Mouse (Mus musculus) heart, postnatal 14 days (tissue): Measurements from ENCODE around the gene Iqcf3. TPM values are rescaled to one million over a fixed set of nuclear protein-coding genes. Genes with fewer than 3 reads are reported as not detected.

ENCODE experiments used
- DNase-seq, 2 experiments: peaks; one replicate each; pipeline ENCODE4 v3.0.0; 2021 to 2022
- intact Hi-C: fragments of 180-260 bp; cut with DNase I; formaldehyde crosslinking; loops from one replicate; pipeline ENCODE4 v1.15.1; 2025
- total RNA-seq, 2 experiments: library from RNA; stranded (reverse); gene quantifications; 2 replicates each; pipeline ENCODE4 v1.2.3; 2021

Gene Iqcf3
- total RNA-seq, 2 experiments from 2014 or later, result not detected

GRCm38 (mm10) chr9:106457163-106457559 is 104.3 kb downstream of the Iqcf3 start:
- no peak for DNase-seq
- intact Hi-C loops, result no loop called here

DNA sequence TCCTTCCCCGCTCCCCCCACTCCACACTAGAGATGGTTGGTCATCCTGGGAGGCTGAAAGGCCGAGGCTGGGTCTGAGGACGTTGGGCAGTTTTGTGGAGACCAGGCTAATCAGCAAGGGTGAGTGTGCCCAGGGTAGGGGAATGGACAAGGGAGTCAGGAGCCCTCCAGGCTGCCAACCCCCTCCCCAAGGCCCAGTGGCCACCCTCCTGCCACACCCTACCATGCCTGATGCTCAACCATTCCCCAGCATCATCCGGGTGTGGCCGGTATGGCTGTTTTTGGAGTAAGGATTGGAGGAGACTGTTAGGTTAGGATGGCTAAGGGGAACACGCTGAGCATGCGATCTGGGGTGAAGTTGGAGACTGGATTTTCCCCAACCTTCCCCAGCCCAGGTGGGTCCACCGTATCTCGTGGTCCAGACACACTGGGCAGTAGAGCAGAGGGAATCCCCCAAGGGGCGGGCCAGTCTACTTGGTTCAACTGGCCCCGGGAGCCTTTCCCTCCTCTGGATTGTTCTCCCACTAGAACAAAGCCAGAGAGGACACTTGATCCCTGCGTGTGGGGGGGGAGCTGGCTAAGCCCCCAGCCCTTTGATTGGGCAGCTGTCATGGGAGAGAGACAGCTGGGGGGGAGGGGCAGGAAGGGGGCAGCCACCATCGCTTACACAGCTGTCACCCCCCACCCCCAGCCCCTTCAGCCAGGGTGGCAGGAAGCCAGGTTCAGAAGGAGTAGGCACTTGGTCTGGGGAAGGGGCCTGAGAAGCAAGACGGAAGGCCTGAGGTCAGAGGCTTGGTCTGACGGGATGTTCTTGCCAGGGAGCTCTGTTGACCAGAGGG is 104.9 kb downstream of the Iqcf3 start:
- intact Hi-C loops, result no loop called here
- no peak for DNase-seq

DNA sequence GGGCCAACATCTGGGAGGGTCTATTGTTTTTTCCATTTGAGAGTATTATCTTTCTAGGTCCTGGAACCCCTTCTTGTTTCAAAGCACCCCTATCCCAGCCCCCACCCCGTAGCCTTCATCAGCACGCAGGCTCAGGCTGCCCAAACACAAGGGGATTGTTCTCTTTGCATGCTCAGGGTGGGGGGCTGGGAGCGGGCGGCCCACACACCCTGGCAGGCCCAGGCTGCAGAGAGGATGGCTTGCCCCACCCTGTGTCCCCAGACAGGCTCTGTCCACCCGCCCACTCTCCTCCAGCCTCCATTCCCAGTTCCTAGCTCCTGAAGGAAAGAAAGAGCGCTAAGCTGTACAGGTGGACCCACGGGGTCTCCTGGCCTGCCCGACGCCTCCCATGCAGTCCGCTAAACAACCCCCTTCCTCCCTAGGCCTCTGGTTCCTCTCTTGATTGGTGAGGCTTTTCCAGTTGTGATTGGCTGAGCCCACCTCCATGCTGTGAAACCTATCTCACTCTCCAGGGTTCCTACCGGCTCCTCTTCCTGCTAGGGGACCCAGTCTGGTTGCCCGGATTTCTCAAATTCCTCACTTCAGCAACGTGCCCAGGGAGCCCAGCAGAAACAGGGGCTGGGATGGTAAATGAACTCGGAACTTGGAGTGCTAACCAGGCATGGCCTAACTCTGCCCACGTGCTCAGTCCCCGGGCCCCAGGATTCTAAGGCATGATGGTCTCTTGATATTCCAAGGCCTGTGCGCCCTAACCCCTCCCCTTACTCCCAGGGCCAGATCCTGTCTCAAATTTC is 106.3 kb downstream of the Iqcf3 start:
- intact Hi-C loops, result no loop called here

DNA sequence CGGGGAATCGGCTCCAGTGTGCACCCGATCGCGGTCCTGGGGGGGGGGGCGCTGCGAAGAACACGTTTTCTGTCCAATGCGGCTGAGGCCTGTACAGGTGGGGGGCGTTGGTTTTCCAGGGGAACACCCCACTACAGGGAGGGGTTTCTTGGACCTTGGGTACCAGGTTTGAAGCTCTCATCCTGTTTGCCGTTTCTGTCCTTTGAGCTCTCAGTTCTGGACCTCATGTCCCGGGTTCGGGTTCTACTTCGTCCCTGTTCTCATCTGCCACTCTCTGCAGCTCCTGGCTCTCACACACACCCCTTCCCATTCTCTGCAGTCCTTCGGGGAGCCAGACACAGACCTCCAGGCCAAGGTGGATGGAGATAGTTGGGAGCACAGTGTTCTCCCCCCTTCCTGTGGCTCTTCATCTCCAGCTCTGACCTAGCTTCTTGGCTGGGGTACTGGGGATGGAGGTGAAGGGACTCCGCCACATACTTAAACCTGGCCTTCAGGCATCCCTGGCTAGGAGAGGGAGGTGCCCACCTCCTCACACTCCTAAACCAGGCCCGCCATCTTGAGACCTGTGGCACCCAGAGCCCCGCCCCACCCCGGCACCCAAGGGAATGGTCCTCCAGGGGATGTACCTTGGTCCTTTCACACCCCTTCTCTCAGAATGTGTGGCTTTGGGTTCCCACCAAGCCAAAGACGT is 107.2 kb downstream of the Iqcf3 start:
- no peak for DNase-seq
- intact Hi-C loops, result no loop called here

More for the DNA sequence above, 106.3 kb downstream of the Iqcf3 start:
- DNase-seq, result no peak

GRCm38 (mm10) chr9:106453271-106454070 is 108.0 kb downstream of the Iqcf3 start, which contains the start of gene Pcbp4:
Gene Pcbp4 (plus strand): TSS chr9:106453291.
- peak; percentile 74 to 76 for DNase-seq
- intact Hi-C loops, result no loop called here

Other genes with a start within 250 kb of the Iqcf3 start
- gene Dusp7, start 193.0 kb downstream of the Iqcf3 start, total RNA-seq, result 10 to 100 TPM; 53.2 to 53.9 TPM
- gene Rpl29, start 132.2 kb downstream of the Iqcf3 start, total RNA-seq, result 100 to 1,000 TPM; 307 to 348 TPM
- gene Acy1, start 123.3 kb downstream of the Iqcf3 start, total RNA-seq, result 10 to 100 TPM; 16.2 to 18.9 TPM
- gene Abhd14b, start 114.2 kb downstream of the Iqcf3 start, total RNA-seq, result 1 to 10 TPM; 6.8 to 8.9 TPM
- 10 to 100 TPM; 21.9 to 22.0 TPM for gene Abhd14a, start 114.0 kb downstream of the Iqcf3 start, total RNA-seq
- gene Pcbp4, start 108.3 kb downstream of the Iqcf3 start, total RNA-seq, result 10 to 100 TPM; 62.4 to 68.8 TPM
- gene Gpr62, start 95.7 kb downstream of the Iqcf3 start, total RNA-seq, result under 1 TPM in 1 of 2 experiments, not detected in 1; 0.10 TPM
- 10 to 100 TPM; 19.3 to 20.3 TPM for gene Rrp9, start 85.7 kb downstream of the Iqcf3 start, total RNA-seq
- gene Parp3, start 84.7 kb downstream of the Iqcf3 start, total RNA-seq, result 10 to 100 TPM; 18.1 to 19.0 TPM
- gene Iqcf1, start 61.7 kb downstream of the Iqcf3 start, total RNA-seq, result not detected
- gene Iqcf5, start 47.1 kb downstream of the Iqcf3 start, total RNA-seq, result not detected
- not detected for gene Iqcf4, start 9.4 kb upstream of the Iqcf3 start, total RNA-seq
- not detected for gene Iqcf6, start 65.0 kb upstream of the Iqcf3 start, total RNA-seq
- not detected for gene Grm2, start 94.5 kb upstream of the Iqcf3 start, total RNA-seq
- 10 to 100 TPM; 35.1 to 39.4 TPM for gene Tex264, start 124.3 kb upstream of the Iqcf3 start, total RNA-seq
- gene Rad54l2, start 227.6 kb upstream of the Iqcf3 start, total RNA-seq, result 10 to 100 TPM; 11.7 to 11.8 TPM